Mouse (Mus musculus) monocyte, adult 2 months (primary cell): ENCODE results near the gene Inpp4a.

Experiments
- DNase-seq, 2 experiments: peaks; one replicate each; pipeline ENCODE4 v3.0.0; 2022; ENCODE audit warnings: low spot score in 2 of 2, low read depth in 1 of 2

Inpp4a gene

GRCm38 (mm10) chr1:37356305-37356704, 56.6 kb downstream of the Inpp4a start:
- no peak for DNase-seq

GRCm38 (mm10) chr1:37357173-37357572, 57.5 kb downstream of the Inpp4a start:
- DNase-seq = no peak

GRCm38 (mm10) chr1:37358621-37359020, 59.0 kb downstream of the Inpp4a start:
- no peak for DNase-seq

- DNase-seq = no peak
Observed at GRCm38 (mm10) chr1:37359395-37360092, 59.9 kb downstream of the Inpp4a start.

GRCm38 (mm10) chr1:37360781-37361180, 61.1 kb downstream of the Inpp4a start:
- DNase-seq = no peak

- DNase-seq = no peak
Observed at GRCm38 (mm10) chr1:37362721-37363120, 63.1 kb downstream of the Inpp4a start.

GRCm38 (mm10) chr1:37368125-37368524, 68.5 kb downstream of the Inpp4a start:
- no peak for DNase-seq

GRCm38 (mm10) chr1:37368768-37369385, 69.2 kb downstream of the Inpp4a start:
- DNase-seq = no peak

GRCm38 (mm10) chr1:37376177-37376576, 76.5 kb downstream of the Inpp4a start:
- DNase-seq = no peak

GRCm38 (mm10) chr1:37376751-37377150, 77.1 kb downstream of the Inpp4a start:
- DNase-seq = no peak

- no peak for DNase-seq
Observed at GRCm38 (mm10) chr1:37378095-37378494, 78.4 kb downstream of the Inpp4a start.

GRCm38 (mm10) chr1:37379536-37379935, 79.9 kb downstream of the Inpp4a start:
- DNase-seq = no peak

- DNase-seq = no peak
Observed at GRCm38 (mm10) chr1:37380913-37381312, 81.2 kb downstream of the Inpp4a start.

- DNase-seq = no peak
Observed at GRCm38 (mm10) chr1:37384304-37384703, 84.6 kb downstream of the Inpp4a start.

GRCm38 (mm10) chr1:37386448-37386971, 86.8 kb downstream of the Inpp4a start:
- DNase-seq = no peak

GRCm38 (mm10) chr1:37393174-37393573, 93.5 kb downstream of the Inpp4a start:
- DNase-seq = no peak

GRCm38 (mm10) chr1:37396481-37396880, 96.8 kb downstream of the Inpp4a start:
- no peak for DNase-seq

GRCm38 (mm10) chr1:37398961-37399360, 99.3 kb downstream of the Inpp4a start:
- no peak for DNase-seq

- DNase-seq = no peak
Observed at GRCm38 (mm10) chr1:37399734-37400133, 100.1 kb downstream of the Inpp4a start.

GRCm38 (mm10) chr1:37401687-37402086, 102.0 kb downstream of the Inpp4a start:
- DNase-seq = peak in 1 of 2 experiments; percentile 27

- DNase-seq = no peak
Observed at GRCm38 (mm10) chr1:37405137-37405536, 105.5 kb downstream of the Inpp4a start.

GRCm38 (mm10) chr1:37407228-37407627, 107.6 kb downstream of the Inpp4a start:
- DNase-seq = no peak

GRCm38 (mm10) chr1:37408059-37408458, 108.4 kb downstream of the Inpp4a start:
- no peak for DNase-seq
